Mouse (Mus musculus) ES-Bruce4 (cell line): ENCODE results near the gene Memo1.

Source experiments
- CTCF ChIP-seq: IDR thresholded peaks from one replicate; pipeline ENCODE4 v1.8.1; 2011; ENCODE audit warnings: low read depth, low read length
- POLR2A ChIP-seq: IDR thresholded peaks from one replicate; pipeline ENCODE4 v1.8.1; 2011; ENCODE audit warnings: low read length; ENCODE audit not compliant: insufficient read depth

DNA sequence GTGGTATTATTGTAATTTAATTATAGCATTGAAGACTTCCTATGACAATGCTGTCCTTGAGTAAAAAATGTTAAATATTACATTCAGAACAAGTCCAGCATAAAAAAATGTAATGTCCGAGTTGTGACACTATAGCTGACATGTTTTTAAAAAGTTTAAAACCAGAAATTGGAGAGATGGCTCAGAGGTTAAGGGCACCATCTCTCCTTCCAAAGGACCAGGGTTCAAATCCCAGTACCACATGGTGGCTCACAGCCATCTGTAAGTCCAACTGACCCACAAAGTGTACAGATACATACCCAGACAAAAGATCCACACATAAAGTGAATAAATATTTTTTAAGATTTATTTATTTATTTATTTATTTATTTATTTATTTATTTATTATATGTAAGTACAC lies 10.7 kb upstream of the Memo1 start:
- no peak for TF ChIP-seq CTCF
- no peak for TF ChIP-seq POLR2A
